In the genomic region with DNA sequence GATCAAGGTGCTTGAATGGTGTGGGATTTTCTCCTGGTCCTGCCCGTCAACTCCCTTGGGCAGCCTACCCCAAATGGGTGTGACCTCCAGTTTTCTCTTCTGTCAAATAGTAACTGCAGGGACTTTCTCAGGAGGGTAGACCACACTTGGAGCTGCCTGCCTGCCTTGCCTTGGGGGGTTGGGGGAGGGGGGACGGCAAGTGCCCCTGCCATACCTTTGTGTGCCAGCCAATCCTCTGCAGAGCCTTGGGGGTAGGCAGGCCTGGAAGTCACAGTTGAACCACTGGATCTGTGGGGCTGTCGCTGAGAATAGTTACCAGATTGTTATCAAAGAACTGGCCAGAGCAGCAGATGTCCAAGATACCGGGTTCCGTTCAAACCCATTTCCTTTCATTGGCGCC, we compare ENCODE assay signal across 24 mouse cellular contexts. TPM values are rescaled to one million over a fixed set of nuclear protein-coding genes. Genes with fewer than 3 reads are reported as not detected.
DNase-seq lines count a peak whose midpoint lies in the region; ATAC-seq lines count a peak whose summit lies in the region.
"Had no signal": no experiment of that assay in that cellular context is flagged by ENCODE, and none has a peak within 500 bp of the region (broad histone marks: within the 10 kb centered on the region; RNA-seq: fewer than 3 reads in every experiment).

No protein-coding gene starts in this region.

- peaks cover 51% of the 10 kb centered on the region for H3K4me1 ChIP-seq in kidney, embryonic 15.5 days
- H3K4me1 ChIP-seq in lung, embryonic 16.5 days (replicated peaks; ENCODE audit: control insufficient read depth, insufficient read depth, low read length) = peaks cover 30% of the 10 kb centered on the region

- intact Hi-C loops in heart, postnatal 25 days (cut with DNase I) = no loop called here

- H3K4me3 ChIP-seq in kidney, embryonic 15.5 days (replicated peaks) = no peak overlapping the region
- no peak overlapping the region for H3K4me3 ChIP-seq in lung, embryonic 16.5 days (ENCODE audit: low read length)
- H3K4me3 ChIP-seq: embryonic facial prominence, embryonic 12.5 days; forebrain, embryonic 12.5 days; heart, embryonic 10.5 days; limb, embryonic 12.5 days; myocyte; neural tube, embryonic 13.5 days had no signal

- H3K9ac ChIP-seq in kidney, embryonic 15.5 days = no peak overlapping the region
- no peak overlapping the region for H3K9ac ChIP-seq in lung, embryonic 16.5 days (ENCODE audit: low read length)
- H3K9ac ChIP-seq: embryonic facial prominence, embryonic 12.5 days; forebrain, embryonic 12.5 days; limb, embryonic 12.5 days; neural tube, embryonic 13.5 days had no signal

- 70% methylated on average over 6 of the region's 6 CpGs for WGBS in kidney, embryonic 15.5 days
- 61% methylated on average over 6 of the region's 6 CpGs for WGBS in lung, embryonic 16.5 days

- no peak overlapping the region for H3K4me2 ChIP-seq in kidney, embryonic 15.5 days
- H3K4me2 ChIP-seq in lung, embryonic 16.5 days (ENCODE audit: low read depth, low read length) = peak overlapping the region; percentile 6; the same call in 1 of the 2 replicates
- H3K4me2 ChIP-seq: embryonic facial prominence, embryonic 12.5 days; forebrain, embryonic 12.5 days; limb, embryonic 12.5 days; neural tube, embryonic 13.5 days had no signal

- H3K9me3 ChIP-seq in kidney, embryonic 15.5 days (replicated peaks) = no peaks in the 10 kb centered on the region
- no peaks in the 10 kb centered on the region for H3K9me3 ChIP-seq in lung, embryonic 16.5 days (ENCODE audit: control insufficient read depth, low read length)
- H3K9me3 ChIP-seq: embryonic facial prominence, embryonic 12.5 days; forebrain, embryonic 12.5 days; heart, embryonic 10.5 days; limb, embryonic 12.5 days; neural tube, embryonic 13.5 days had no signal

- DNase-seq in heart, adult 11 months = peak; percentile 81
- no peak for DNase-seq in heart, postnatal 25 days (ENCODE audit: low spot score)
- no peak for DNase-seq in kidney, adult 8-10 months
- DNase-seq in lung, postnatal 10 days = no peak
- DNase-seq in frontal cortex, postnatal 10 days (ENCODE audit: low spot score in 2 of 2) = no peak
- no peak for DNase-seq in adrenal gland, postnatal 14 days
- DNase-seq: adrenal gland, adult 8-10 months; cerebellum, adult 18-20 months; cerebellum, postnatal 14 days; lung, postnatal 4 days; retina, postnatal 1 day; right cerebral cortex, postnatal 25 days; spleen, adult 18-20 months had no signal

- H3K36me3 ChIP-seq in kidney, embryonic 15.5 days = no peaks in the 10 kb centered on the region
- H3K36me3 ChIP-seq in lung, embryonic 16.5 days (ENCODE audit: control insufficient read depth, insufficient read depth, low read length) = no peaks in the 10 kb centered on the region
- H3K36me3 ChIP-seq: embryonic facial prominence, embryonic 12.5 days; forebrain, embryonic 12.5 days; heart, embryonic 10.5 days; limb, embryonic 12.5 days; neural tube, embryonic 13.5 days had no signal

- H3K27ac ChIP-seq in kidney, embryonic 15.5 days = peak overlapping the region; percentile 64
- H3K27ac ChIP-seq in lung, embryonic 16.5 days (ENCODE audit: low read length) = peak overlapping the region; percentile 28; the same call in 1 of the 2 replicates
- H3K27ac ChIP-seq: embryonic facial prominence, embryonic 12.5 days; forebrain, embryonic 12.5 days; heart, embryonic 10.5 days; limb, embryonic 12.5 days; neural tube, embryonic 13.5 days had no signal

- no peaks in the 10 kb centered on the region for H3K27me3 ChIP-seq in kidney, embryonic 15.5 days
- no peaks in the 10 kb centered on the region for H3K27me3 ChIP-seq in lung, embryonic 16.5 days (ENCODE audit: control insufficient read depth, insufficient read depth, low read depth, low read length)
- H3K27me3 ChIP-seq: embryonic facial prominence, embryonic 12.5 days; forebrain, embryonic 12.5 days; limb, embryonic 12.5 days; neural tube, embryonic 13.5 days had no signal

- ATAC-seq in kidney, embryonic 15.5 days (replicated peaks; ENCODE audit: low FRiP score) = peak; percentile 54; the same call in 1 of the 2 replicates
- no peak for ATAC-seq in lung, embryonic 16.5 days (ENCODE audit: low read depth)
- ATAC-seq: activated CD4-positive, CD25-positive, alpha-beta regulatory T cell, adult 4 months; CD4-positive, CD25-positive, alpha-beta regulatory T cell, adult 4 months; midbrain, embryonic 16.5 days had no signal

RNA-seq across cellular contexts. Expression of a gene that starts 7.3 kb away (rescaled TPM):
- total RNA-seq in heart, postnatal 25 days (2021) = 10 to 100 TPM; 25.5 to 29.9 TPM
- polyA plus RNA-seq in kidney, embryonic 15.5 days (2015; fragmentation: Nextera tagmentation; extraction: Ambion mirVana) = 12.4 and 14.3 TPM in 2 replicates
- 16.8 and 18.1 TPM in 2 replicates for polyA plus RNA-seq in lung, embryonic 16.5 days (2015; fragmentation: Nextera tagmentation; extraction: Ambion mirVana)
- 25.0 and 26.1 TPM in 2 replicates for total RNA-seq in adrenal gland, postnatal 14 days (2021)

RNA-seq across cellular contexts. Expression of a gene that starts 7.4 kb away (rescaled TPM):
- 1 to 10 TPM; 3.8 to 4.1 TPM for total RNA-seq in heart, postnatal 25 days (2021)
- polyA plus RNA-seq in kidney, embryonic 15.5 days (2015; fragmentation: Nextera tagmentation; extraction: Ambion mirVana) = 1.9 and 2.1 TPM in 2 replicates
- polyA plus RNA-seq in lung, embryonic 16.5 days (2015; fragmentation: Nextera tagmentation; extraction: Ambion mirVana) = 128 and 151 TPM in 2 replicates
- 6.0 and 7.8 TPM in 2 replicates for total RNA-seq in adrenal gland, postnatal 14 days (2021)
